Mouse (Mus musculus) ovary, postnatal 14 days (tissue): ENCODE data around the gene Hist1h2ak.
"Not testable (repeated sequence)": the region's sequence is repeated elsewhere in the genome, so short reads cannot be mapped to it uniquely, and the experiment has no call there.

ENCODE experiments used
- DNase-seq: peaks from one replicate; pipeline ENCODE4 v3.0.0; 2022; ENCODE audit warnings: low spot score

Hist1h2ak gene

GRCm38 (mm10) chr13:21753524-21754285 is at the start of gene Hist1h2ak, which contains the start of gene Hist1h2bn:
Gene Hist1h2ak, minus strand, starts transcription at chr13:21753827.
Gene Hist1h2bn, plus strand, starts transcription at chr13:21754123.
- DNase-seq: peak; percentile 46

DNA sequence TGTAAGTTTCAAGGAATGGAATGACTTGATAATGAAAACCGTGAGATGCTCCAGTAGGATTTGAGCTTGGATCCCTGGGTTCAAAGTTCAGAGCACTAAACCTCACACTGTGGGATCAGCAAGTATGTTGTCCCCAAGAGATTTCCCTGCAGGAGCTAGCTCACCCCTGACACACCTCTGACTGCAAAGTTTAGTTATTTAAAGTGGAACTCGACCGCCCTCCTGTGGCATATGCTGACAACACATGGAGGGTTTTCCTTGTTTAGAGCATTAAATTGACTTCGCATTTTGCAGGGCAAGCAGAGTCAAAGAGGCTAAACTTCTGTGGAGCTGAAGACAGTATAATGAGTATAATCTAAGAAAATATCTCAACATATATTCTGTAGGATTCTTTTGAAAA is 49.4 kb upstream of the Hist1h2ak start:
- not testable (repeated sequence) for DNase-seq

DNA sequence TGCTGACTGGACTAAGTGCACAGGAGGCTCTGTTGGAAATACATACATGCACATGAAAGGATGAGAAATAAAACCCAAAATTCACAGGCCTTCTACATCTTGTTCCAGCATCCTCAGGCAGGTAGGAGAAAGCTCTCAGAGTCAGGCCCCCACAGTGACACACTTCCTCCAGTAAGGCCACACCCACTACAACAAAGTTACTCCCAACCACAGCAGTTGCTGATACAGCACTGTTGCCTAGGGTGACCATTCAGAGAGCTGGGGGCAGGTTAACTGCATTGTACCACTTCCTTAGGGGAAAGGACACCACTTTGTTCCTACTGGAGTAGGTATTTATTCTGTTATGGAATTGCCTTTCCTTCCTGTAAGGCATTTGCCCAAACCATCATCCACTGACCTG is 43.5 kb upstream of the Hist1h2ak start:
- not testable (repeated sequence) for DNase-seq

- DNase-seq: no peak
These were observed 42.0 kb upstream of the Hist1h2ak start for GRCm38 (mm10) chr13:21795584-21795983.

DNA sequence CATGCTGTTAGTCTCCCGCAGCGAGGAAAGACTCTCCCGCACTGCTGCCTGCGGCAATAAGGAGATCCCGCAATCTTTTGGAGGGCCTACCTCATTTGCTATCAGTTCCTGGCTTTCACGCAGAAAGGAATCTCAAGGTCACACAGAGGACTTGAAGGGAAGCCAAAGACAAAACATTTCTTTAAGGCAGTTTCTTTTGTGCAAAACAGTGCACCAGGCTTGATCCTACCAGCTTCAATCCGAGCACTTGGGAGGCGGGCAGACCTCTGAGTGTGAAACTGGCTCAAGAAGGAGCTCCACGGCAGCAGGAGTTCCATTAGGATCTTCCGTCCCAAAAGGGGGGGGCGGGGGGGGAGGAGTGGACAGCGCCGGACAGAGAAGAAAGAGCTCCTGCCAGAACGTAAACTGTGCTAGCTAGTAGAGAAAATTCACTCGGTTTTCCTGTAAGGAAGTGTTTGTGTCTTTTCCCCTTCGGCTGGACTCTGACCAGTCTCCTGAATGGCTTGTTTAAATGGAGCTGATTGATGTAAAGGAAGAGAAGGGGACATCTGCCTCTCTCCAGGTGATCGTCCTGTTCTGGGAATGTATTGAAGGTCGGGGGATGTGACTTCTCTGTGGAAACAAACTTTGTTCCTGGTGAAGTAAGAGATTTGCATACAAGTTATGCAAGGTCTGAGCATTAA is 37.1 kb upstream of the Hist1h2ak start:
- no peak for DNase-seq

DNA sequence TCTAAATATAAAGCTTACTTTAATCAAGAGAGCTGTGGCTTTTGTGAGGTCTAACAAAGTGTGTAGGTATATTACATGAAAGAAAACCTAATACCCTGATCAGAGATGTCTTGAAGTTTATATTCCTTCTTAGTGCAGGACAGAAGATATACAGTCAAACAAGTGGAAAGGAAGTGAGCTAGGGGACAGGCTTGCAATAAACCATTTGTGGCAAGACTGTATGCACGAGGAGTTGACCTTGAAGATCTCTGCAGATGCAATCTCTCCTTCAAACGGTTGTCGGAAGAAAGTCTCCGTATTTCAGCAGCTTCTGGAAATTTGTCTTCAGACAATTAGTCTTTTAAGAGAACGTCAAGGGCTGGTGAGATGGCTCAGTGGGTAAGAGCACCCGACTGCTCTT is 36.3 kb upstream of the Hist1h2ak start:
- DNase-seq: no peak

DNA sequence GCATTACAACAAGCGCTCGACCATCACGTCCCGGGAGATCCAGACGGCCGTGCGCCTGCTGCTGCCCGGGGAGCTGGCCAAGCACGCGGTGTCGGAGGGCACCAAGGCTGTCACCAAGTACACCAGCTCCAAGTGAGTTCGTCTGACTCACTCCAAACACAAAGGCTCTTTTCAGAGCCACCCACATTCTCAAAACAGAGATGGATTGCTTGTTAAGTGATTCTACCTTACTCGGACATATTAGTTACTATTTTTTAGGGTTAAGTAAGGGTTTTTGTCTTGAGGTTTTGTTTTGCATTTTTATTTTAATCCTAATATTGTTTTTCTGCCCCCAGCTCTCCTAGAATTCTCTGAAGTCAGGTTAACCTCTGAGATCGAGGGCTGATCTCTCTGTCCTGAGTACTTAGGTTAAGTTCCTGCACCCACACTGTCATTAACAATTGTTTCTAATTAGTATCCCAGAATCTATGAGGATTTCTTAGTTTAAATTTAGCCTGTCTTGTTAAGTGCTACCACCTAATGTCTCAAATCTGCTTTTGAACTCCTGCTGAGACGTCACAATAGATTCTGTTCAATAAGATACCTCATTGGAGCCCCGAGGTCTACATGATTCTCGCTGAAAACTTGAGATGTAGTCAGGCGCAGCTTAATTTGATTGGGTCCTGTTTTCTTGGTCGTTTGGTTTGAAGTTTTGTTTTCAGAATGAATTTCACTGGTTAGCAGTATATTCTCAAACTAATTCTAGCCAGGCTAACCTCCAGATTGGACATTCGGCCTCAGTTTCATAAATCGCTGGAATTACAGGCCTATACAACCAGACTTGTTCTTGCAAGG is 34.4 kb upstream of the Hist1h2ak start:
- no peak for DNase-seq

DNA sequence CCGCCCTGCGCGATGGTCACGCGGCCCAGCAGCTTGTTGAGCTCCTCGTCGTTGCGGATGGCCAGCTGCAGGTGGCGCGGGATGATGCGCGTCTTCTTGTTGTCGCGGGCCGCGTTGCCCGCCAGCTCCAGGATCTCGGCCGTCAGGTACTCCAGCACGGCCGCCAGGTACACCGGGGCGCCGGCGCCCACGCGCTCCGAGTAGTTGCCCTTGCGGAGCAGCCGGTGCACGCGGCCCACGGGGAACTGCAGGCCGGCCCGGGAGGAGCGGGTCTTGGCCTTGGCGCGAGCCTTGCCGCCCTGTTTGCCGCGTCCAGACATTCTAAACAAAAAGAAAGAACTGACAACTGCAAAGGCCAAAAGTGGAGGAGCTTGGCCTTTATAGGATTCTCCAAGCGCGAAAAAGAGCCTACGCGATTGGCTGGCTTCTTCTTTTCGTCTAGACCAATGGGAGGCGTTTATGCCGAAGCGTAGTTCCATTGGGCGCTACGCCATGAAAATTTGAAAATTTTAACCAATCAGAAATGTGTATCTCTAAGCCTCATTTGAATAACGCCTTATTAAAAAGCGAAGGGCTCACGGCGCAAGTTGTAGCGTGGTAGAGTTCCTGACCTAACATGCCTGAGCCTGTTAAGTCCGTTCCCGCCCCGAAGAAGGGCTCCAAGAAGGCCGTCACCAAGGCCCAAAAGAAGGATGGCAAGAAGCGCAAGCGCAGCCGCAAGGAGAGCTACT is 33.4 kb upstream of the Hist1h2ak start, which contains the start of the genes Hist1h2an and Hist1h2bp:
Gene Hist1h2an, minus strand, starts transcription at position 320 of the 731 bp plus-strand sequence.
Gene Hist1h2bp, plus strand, starts transcription at position 563 of the 731 bp plus-strand sequence.
- DNase-seq: peak; percentile 91

- DNase-seq: no peak
These were observed 32.7 kb upstream of the Hist1h2ak start for GRCm38 (mm10) chr13:21786189-21786898.

DNA sequence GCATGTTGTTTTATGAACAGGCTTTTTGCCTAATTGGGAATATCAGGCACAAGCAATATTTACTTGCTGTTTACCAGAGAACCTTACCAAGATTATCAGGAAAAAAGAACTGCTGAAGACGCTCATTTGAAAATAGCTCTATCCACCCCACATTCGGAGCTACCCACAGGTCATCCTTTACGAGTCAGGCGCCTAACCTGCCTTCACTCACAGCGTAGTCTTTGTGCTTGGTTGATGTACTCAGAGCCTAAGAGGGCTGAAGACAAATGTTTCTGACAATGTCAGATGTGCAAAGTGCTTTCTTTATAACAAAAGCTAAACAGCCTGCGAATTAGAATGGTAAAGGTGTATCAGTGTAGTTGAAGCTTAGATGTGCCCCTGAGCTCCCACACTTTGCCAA is 30.7 kb upstream of the Hist1h2ak start:
- no peak for DNase-seq

GRCm38 (mm10) chr13:21783734-21784161 is 30.1 kb upstream of the Hist1h2ak start:
- no peak for DNase-seq

GRCm38 (mm10) chr13:21783255-21783617 is 29.6 kb upstream of the Hist1h2ak start, which contains the start of gene Hist1h3i:
Gene Hist1h3i, minus strand, starts transcription at chr13:21783370.
- peak; percentile 47 for DNase-seq

DNA sequence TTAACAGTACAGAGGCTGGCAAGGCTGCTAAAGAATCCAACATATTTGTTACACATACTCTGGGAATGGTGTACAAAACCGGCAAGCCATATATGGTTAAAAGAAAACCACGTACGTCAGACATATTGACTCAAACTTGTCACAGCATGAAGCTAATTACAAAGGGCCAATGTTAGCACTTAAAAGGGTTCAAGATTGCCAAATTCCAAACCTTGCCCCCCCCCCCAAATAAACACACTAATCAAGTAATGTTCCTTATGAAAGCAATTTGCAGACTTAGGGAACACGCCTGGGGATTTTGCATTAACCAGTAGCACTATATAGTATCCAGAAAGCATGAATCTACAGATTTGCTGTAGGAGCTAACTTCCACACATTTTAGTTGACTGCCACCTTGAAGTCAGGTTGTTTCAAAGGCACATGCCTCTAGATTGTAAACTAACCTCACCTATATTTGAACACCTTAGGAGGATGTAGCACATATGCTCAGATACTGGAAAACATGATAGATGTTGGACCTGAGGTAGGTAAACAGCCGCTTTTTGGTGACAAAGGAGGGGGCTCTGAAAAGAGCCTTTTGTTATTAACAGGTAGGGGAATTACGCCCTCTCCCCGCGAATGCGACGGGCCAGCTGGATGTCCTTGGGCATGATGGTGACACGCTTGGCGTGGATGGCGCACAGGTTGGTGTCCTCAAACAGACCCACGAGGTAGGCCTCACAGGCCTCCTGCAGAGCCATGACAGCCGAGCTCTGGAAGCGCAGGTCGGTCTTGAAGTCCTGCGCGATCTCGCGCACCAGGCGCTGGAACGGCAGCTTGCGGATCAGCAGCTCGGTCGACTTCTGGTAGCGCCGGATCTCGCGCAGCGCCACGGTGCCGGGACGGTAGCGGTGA is 29.0 kb upstream of the Hist1h2ak start:
- DNase-seq: not testable (repeated sequence)

DNA sequence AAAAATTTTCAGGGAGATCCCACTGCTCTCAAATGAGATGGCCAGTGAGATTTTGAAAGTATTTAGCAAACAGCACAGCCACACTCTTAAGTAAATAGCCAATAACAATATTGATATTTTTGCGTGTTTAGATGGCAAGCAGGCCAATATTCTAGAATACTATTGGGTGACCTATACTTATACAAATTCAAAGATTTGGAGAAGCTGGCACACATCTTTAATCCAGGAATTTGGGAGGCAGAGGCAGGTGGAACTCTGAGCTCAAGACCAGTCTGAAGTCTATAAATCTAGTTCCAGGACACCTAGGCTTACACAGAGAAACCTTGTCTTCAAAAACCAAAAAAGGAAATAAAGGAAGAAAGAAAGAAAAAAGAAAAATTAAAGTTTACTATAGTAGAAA is 28.0 kb upstream of the Hist1h2ak start:
- DNase-seq: no peak

- no peak for DNase-seq
These were observed 27.5 kb upstream of the Hist1h2ak start for GRCm38 (mm10) chr13:21781021-21781555.

DNA sequence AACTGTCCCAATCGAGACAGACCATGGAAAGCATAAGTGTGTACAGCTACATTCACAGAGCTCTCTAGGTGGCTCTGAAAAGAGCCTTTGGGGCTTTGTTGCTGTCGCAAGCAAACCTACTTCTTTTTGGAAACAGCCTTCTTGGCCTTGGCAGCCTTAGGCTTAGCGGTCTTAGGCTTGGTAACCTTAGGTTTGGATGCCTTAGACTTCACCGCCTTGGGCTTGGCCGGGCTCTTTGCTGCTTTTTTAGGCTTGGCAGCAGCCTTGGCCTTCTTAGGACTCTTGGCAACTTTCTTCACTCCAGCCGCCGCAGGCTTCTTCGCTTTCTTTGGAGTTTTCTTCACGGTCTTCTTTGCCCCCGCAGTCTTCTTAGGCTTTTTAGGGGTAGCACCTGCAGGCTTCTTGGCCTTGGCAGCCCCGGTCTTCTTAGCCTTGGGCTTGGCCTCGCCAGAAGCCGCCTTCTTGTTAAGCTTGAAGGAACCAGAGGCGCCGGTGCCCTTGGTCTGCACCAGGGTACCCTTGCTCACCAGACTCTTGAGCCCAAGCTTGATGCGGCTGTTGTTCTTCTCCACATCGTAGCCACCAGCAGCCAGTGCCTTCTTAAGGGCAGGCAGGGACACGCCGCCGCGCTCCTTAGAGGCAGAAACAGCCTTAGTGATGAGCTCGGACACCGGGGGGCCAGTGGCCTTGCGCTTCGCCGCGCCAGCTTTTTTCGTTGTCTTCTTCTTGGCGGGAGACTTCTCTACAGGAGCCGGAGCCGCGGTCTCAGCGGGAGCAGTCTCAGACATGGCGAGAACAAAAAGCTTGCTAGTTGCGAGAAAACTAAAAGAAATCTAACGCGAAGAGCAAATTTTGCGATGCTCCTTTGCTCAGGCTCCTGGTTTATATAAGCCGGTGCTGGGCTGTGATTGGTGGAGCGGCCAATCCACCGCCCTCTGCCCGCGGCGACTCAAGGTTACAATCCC is 26.4 kb upstream of the Hist1h2ak start, which contains the start of gene Hist1h1b:
Gene Hist1h1b, minus strand, starts transcription at position 859 of the 965 bp plus-strand sequence.
- DNase-seq: peak; percentile 51

DNA sequence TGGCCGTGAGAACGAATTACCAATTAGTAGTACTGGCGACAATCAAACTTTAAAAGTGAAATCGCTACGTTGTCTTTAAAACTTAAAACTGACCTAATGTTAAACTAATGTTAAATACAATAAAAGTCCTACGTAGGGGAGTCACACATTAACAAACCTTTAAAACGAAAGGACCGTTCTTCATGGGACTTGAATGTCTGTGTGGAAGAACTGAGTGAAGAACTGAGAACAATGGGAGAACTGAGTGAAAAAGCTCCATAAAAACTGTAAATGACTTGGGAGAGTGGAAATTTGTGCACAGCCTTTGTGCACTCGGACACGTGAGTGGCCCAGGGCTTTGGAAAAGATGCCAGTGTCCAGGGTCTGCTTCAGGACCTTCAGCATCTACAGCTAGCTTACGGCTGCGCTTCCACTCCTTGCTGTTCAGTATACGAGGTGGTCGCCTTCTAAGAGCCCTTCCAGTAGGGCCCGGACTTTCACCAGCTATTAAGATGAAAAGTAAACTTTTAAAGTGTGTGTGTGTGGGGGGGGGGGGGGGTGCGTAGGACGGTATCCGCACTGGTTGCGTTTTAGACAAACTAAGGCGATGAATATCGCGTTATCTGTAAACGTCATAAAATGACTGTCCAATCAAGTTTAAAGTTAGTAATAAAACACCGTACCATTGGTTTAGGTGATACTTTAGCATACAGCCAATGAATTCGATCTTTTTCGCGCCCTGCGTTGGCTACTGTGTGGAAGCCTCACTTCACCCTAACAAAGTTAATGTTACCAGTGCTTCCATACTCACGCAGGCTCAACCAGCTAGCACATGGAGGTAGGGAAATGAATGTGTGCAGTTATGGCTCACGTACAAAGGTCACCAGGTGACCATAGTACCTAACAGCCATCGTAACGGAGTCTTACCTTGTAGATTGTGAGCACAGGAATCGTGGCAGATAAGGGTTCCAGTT is 25.5 kb upstream of the Hist1h2ak start:
- DNase-seq: peak; percentile 43
